Mouse (Mus musculus) midbrain, embryonic 12.5 days (tissue): ENCODE results near the gene Atp2a2. TPM values are rescaled to one million over a fixed set of nuclear protein-coding genes. Genes with fewer than 3 reads are reported as not detected.

Source experiments
- ATAC-seq: fragments of 200-750 bp; cut with Nextera tagmentation; 2 replicates; pipeline ENCODE4 v1.8.0; 2017; ENCODE audit warnings: low read depth, moderate TSS enrichment, moderate library complexity; ENCODE audit not compliant: low FRiP score
- H3K27ac ChIP-seq: fragments of 300-500 bp; sonication (generic); replicated peaks from 2 replicates; pipeline ENCODE4 v1.5.1; 2016; ENCODE audit warnings: mild to moderate bottlenecking
- H3K27me3 ChIP-seq: fragments of 300-500 bp; sonication (generic); 2 replicates; pipeline ENCODE4 v1.6.1; 2016; ENCODE audit warnings: mild to moderate bottlenecking
- H3K36me3 ChIP-seq: fragments of 300-500 bp; sonication (generic); 2 replicates; pipeline ENCODE4 v1.6.1; 2016
- H3K4me1 ChIP-seq: fragments of 300-500 bp; sonication (generic); 2 replicates; pipeline ENCODE4 v1.6.1; 2016
- H3K4me2 ChIP-seq: fragments of 300-500 bp; sonication (generic); replicated peaks from 2 replicates; pipeline ENCODE4 v1.6.1; 2016; ENCODE audit warnings: mild to moderate bottlenecking, moderate library complexity
- H3K4me3 ChIP-seq: fragments of 300-500 bp; sonication (generic); 2 replicates; pipeline ENCODE4 v1.5.1; 2016; ENCODE audit warnings: mild to moderate bottlenecking
- H3K9ac ChIP-seq: fragments of 300-500 bp; sonication (generic); replicated peaks from 2 replicates; pipeline ENCODE4 v1.6.1; 2016; ENCODE audit warnings: mild to moderate bottlenecking, moderate library complexity
- H3K9me3 ChIP-seq: fragments of 300-500 bp; sonication (generic); 2 replicates; pipeline ENCODE4 v1.6.1; 2016; ENCODE audit warnings: mild to moderate bottlenecking
- WGBS: fragments of 180-500 bp; shearing (Covaris S2); methylation state at CpG from one replicate; pipeline ENCODE4 v1.1.7; 2016; 5-methylcytosine and 5-hydroxymethylcytosine counted together
- polyA plus RNA-seq: library from polyadenylated mRNA; unstranded; fragments of >200 nt; fragmentation: Nextera tagmentation; extraction: Ambion mirVana; gene quantifications from 2 replicates; pipeline ENCODE4 v1.2.1, GENCODE M21; 2016

The Atp2a2 gene
- polyA plus RNA-seq, 1 experiment from 2014 or later, result 59.4 TPM

DNA sequence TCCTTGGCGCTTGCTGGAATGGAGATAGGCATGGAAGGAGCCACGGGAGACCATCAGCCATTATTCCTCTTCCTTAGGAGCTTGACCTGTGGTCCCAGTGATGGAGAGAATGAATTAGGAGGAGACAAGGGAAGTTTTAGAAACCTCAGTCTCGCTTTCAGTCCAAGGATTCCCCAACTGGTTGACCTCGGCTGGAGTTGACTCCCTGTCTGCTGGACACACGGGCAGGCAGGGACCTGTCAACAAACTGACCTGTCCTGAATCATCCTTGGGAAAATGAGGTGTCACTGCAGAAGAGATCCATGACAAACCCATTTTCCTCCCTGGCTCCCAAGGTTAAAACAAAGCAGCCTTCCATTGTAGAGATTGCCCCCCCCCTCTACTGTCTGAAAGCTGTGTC lies 14.9 kb upstream of the Atp2a2 start:
- no peak for ATAC-seq
- Histone ChIP-seq H3K9ac (no peak overlapping the region), H3K4me2 (no peak overlapping the region), H3K4me1 (peaks cover 15% of the 10 kb centered on the region), H3K36me3 (no peaks in the 10 kb centered on the region), H3K27ac (no peak overlapping the region), H3K4me3 (no peak overlapping the region), H3K27me3 (no peaks in the 10 kb centered on the region; the same call in 1 of the 2 replicates), H3K9me3 (no peaks in the 10 kb centered on the region)
- 82% methylated on average over 5 of the region's 5 CpGs for WGBS

DNA sequence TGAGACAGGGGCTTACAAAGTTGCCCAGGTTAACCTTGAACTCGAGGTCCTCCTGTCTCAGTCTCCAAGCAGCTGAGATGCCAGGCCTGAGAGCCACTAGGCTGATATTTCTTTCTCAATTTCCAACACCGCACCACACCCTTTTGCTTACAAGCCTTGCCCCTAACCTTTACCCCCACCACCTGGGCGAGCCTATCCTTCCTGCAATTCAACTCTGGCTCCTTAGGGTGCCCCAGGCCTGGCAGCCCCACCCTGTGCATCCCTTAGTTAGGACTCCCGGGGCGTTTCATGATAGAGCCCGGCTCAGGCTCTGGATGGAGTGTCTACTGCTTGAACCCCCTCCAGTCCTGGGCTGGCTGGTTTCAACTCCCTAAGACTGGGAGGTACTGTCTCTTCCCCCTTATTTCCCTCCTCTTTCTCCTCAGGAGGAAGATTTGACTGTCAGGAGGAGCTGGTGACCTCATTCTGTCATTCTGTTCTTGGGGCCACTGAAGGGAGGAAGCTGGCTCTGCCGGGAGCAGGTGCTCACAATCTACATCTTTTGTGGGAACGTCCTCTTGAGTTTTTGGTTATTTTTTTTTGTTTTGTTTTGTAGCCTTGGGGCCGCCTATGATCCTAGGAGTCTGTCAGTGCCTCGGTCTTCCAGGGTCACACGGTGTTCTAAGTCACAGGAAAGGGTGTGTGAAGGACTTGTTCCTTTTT lies 14.2 kb upstream of the Atp2a2 start:
- no peak overlapping the region for H3K4me3 ChIP-seq
- ATAC-seq, result no peak
- no peak overlapping the region for H3K9ac ChIP-seq
- no peaks in the 10 kb centered on the region for H3K36me3 ChIP-seq
- H3K27me3 ChIP-seq, result peaks cover 4% of the 10 kb centered on the region; the same call in 1 of the 2 replicates
- no peak overlapping the region for H3K4me2 ChIP-seq
- WGBS, result 76% methylated on average over 11 of the region's 11 CpGs
- peaks cover 17% of the 10 kb centered on the region for H3K4me1 ChIP-seq
- no peaks in the 10 kb centered on the region for H3K9me3 ChIP-seq
- H3K27ac ChIP-seq, result no peak overlapping the region

DNA sequence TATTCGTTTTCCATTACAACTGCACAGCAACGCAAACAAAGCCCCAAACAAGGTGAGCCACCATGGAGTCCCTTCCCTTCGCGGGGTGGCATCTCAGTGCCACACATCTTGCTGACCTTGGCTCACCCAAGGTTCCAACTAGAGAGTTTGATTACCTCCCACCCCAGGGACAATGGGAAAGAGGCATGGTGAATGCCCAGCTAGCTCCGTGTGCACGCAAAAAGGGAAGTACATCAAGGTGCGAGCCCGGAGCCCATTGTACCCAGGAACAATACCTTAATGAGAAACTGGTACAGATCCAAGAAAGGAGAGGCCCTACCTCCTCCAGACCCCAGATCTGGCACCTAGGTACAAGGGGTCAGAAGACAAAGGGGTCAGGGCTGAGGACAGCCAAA lies 12.1 kb upstream of the Atp2a2 start:
- Histone ChIP-seq H3K36me3 (no peaks in the 10 kb centered on the region), H3K4me3 (no peak overlapping the region), H3K9ac (no peak overlapping the region), H3K27me3 (0 out of 2 replicates have a peak, but pooled peaks cover 6% of the 10 kb centered on the region), H3K27ac (no peak overlapping the region), H3K9me3 (no peaks in the 10 kb centered on the region), H3K4me2 (peak overlapping the region; percentile 35), H3K4me1 (peaks cover 17% of the 10 kb centered on the region)
- 12% methylated on average over 8 of the region's 8 CpGs for WGBS
- no peak for ATAC-seq

DNA sequence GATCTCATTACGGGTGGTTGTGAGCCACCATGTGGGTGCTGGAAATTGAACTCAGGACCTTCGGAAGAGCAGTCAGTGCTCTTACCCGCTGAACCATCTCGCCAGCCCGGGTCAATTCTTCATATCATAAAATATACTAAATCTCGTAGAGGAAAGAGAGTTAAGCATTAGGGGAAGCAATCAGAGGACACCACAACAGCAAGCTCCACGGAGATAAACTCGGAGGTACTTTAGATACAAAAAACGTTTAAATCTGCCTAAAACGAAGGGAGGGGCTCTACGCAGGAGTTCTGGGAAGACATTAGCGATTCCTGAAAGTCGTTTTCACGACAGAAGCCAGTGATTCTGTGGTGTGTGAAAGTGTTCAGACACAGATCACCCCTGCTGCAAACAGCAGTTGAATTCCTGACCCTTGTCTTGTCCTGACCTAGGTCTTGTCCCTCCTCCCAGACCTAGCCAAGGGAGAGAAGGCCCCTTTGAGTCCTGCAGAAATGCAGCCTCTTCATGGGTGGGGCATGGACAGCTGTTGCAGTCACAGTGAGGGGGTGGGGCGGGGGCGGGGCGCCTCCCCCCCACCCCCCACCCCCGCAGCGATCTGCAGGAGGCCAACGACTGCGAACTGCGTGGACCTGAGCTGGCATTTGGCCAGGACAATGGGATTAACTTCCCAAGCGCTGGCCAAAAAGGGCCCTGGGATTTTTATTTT lies 11.5 kb upstream of the Atp2a2 start:
- 40% methylated on average over 23 of the region's 23 CpGs for WGBS

DNA sequence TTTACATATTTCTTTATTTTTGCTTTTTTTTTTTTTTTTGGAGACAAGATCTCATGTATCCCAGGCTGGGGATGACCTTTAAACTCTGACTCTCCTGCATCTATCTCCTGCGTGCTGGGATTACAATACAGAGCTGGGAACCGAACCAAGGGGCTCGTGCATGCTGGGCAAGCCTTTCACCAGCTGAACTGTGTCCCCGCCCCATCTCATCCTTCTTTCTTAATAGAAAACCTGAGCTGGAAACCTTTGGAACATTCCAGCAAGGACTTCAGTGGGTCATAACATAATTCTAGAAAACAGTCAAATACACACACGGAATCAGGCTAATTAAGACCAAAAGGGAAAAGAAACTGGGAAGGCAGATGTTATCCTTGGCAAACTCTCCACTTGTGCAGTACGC lies 10.0 kb upstream of the Atp2a2 start:
- 68% methylated on average over 6 of the region's 6 CpGs for WGBS
- no peaks in the 10 kb centered on the region for H3K9me3 ChIP-seq

More for the DNA sequence above, 11.5 kb upstream of the Atp2a2 start:
- Histone ChIP-seq H3K27me3 (0 out of 2 replicates have a peak, but pooled peaks cover 6% of the 10 kb centered on the region), H3K4me3 (no peak overlapping the region), H3K9ac (no peak overlapping the region), H3K9me3 (no peaks in the 10 kb centered on the region), H3K4me2 (peak overlapping the region; percentile 35), H3K4me1 (peaks cover 17% of the 10 kb centered on the region), H3K36me3 (no peaks in the 10 kb centered on the region), H3K27ac (no peak overlapping the region)
- no peak for ATAC-seq

DNA sequence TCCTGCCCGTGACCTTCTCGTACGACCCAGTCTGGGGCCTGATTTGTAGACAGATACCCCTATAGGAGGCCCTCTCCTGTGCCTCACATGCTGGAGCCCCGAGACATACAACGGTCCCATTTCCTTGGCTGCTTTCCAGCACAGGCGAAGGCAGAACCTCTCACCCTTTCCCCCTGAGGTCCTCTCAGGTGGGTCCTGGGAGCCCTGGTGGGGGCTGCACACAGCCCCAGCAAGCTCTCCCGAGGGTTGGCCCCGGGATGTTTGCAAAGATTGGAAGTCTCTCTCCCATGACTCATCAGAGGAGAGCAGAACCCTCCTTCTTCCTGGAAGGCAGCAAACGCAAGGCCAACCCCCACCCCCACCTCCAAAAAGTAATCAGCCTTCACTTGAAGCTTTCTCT lies 9.4 kb upstream of the Atp2a2 start:
- H3K9ac ChIP-seq, result no peak overlapping the region
- no peak overlapping the region for H3K4me3 ChIP-seq
- no peaks in the 10 kb centered on the region for H3K9me3 ChIP-seq
- no peak for ATAC-seq
- 81% methylated on average over 9 of the region's 9 CpGs for WGBS
- H3K36me3 ChIP-seq, result no peaks in the 10 kb centered on the region
- H3K27ac ChIP-seq, result no peak overlapping the region
- H3K27me3 ChIP-seq, result 0 out of 2 replicates have a peak, but pooled peaks cover 6% of the 10 kb centered on the region
- H3K4me2 ChIP-seq, result no peak overlapping the region
- H3K4me1 ChIP-seq, result peaks cover 13% of the 10 kb centered on the region

More for the DNA sequence above, 10.0 kb upstream of the Atp2a2 start:
- Histone ChIP-seq H3K27ac (no peak overlapping the region), H3K36me3 (no peaks in the 10 kb centered on the region), H3K9ac (no peak overlapping the region), H3K4me1 (peaks cover 13% of the 10 kb centered on the region), H3K27me3 (0 out of 2 replicates have a peak, but pooled peaks cover 6% of the 10 kb centered on the region), H3K4me3 (no peak overlapping the region), H3K4me2 (no peak overlapping the region)
- ATAC-seq, result no peak

DNA sequence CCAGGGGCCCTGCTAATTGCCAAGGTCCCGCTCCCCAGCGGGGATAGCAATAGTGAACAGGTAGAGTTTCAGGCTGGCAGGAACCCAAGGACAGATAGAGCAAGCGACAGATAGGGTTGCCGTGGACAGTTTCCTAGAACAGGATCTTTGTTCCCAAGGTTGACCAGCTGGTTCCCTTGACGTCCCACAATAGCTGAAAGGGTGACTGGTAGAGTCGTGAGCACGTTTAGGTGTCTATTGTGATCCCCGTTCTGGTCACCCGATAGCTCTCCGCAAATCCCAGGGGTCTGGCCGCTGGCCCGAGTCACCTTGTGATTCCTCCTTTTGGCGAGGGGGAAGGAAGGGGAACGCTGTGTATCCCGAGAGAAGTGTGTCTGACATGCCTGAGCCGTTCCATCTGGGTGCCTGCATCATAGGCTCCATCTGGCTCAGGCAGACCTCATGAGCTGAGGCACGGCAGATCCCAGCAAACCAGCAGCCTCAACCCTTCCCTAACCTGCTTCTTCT lies 8.7 kb upstream of the Atp2a2 start:
- no peaks in the 10 kb centered on the region for H3K9me3 ChIP-seq
- H3K4me1 ChIP-seq, result peaks cover 13% of the 10 kb centered on the region
- H3K27me3 ChIP-seq, result 0 out of 2 replicates have a peak, but pooled peaks cover 6% of the 10 kb centered on the region
- no peak overlapping the region for H3K27ac ChIP-seq
- ATAC-seq, result no peak
- 70% methylated on average over 17 of the region's 17 CpGs for WGBS
- no peaks in the 10 kb centered on the region for H3K36me3 ChIP-seq
- H3K9ac ChIP-seq, result no peak overlapping the region
- H3K4me2 ChIP-seq, result no peak overlapping the region
- H3K4me3 ChIP-seq, result no peak overlapping the region

DNA sequence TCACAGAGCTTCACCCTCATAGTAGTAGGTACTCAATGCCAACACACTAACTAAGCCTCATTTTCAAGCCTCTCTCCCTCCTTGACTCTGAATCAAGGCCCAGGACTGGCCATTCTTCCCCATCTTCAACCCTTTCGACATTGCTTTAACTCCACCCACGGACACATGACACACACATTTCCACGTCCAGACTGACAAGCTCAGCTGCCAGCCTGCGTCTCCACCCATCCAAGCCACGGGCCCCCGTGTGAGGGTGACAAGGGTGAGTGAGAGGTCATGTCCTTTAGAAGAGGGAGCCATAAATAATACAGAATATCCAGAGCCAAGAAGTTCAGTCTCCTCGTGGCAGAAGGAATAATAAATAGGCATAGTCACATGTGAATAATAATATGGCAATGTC lies 7.6 kb upstream of the Atp2a2 start:
- Histone ChIP-seq H3K4me1 (peaks cover 13% of the 10 kb centered on the region), H3K36me3 (no peaks in the 10 kb centered on the region), H3K4me3 (no peak overlapping the region), H3K9me3 (no peaks in the 10 kb centered on the region), H3K27ac (no peak overlapping the region), H3K4me2 (no peak overlapping the region), H3K27me3 (0 out of 2 replicates have a peak, but pooled peaks cover 6% of the 10 kb centered on the region), H3K9ac (no peak overlapping the region)
- 77% methylated on average over 7 of the region's 7 CpGs for WGBS
- no peak for ATAC-seq

DNA sequence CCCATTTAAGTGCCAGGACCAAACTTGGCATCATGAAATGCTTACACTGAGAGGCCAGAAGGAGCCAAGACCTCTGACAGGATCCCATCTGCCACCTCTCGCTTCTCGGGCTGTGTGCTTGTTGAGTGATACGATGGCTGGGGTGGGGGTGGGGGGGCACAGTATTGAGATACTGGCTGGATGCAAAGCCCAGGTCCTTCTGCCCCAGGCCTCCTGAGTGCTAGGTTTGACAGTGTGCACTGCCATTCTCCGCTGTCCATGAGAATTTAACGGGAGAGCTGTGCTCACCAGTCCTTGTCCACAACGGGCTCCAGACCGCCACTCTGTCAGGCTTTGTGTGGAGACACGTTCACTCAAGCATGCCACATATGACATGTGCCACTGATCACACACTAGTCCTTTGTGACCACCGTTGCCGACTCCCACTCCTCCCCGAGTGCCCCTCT lies 6.9 kb upstream of the Atp2a2 start:
- ATAC-seq, result no peak
- Histone ChIP-seq H3K9me3 (no peaks in the 10 kb centered on the region), H3K9ac (no peak overlapping the region), H3K27me3 (0 out of 2 replicates have a peak, but pooled peaks cover 6% of the 10 kb centered on the region), H3K36me3 (no peaks in the 10 kb centered on the region), H3K27ac (no peak overlapping the region), H3K4me1 (peaks cover 7% of the 10 kb centered on the region), H3K4me3 (no peak overlapping the region), H3K4me2 (no peak overlapping the region)
- WGBS, result 87% methylated on average over 11 of the region's 11 CpGs

DNA sequence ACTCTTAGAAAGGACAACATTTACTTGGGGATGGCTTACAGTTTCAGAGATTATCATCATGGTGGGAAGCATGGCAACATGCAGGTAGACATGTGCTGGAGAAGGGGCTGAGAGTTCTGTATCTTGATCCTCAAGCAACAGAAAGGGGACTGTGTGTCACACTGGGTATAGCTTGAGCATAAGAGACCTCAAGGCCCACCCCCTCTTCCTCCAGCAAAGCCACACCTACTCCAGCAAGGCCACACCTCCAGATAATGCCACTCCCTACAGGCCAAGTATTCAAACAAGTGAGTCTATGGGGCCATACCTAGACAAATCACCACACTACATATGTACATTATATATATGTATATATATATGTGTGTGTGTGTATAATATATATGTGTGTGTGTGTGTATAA lies 5.4 kb upstream of the Atp2a2 start:
- Histone ChIP-seq H3K27me3 (0 out of 2 replicates have a peak, but pooled peaks cover 6% of the 10 kb centered on the region), H3K27ac (no peak overlapping the region), H3K9me3 (no peaks in the 10 kb centered on the region), H3K4me2 (no peak overlapping the region), H3K36me3 (no peaks in the 10 kb centered on the region), H3K4me3 (no peak overlapping the region), H3K4me1 (peaks cover 13% of the 10 kb centered on the region), H3K9ac (no peak overlapping the region)
- no peak for ATAC-seq

DNA sequence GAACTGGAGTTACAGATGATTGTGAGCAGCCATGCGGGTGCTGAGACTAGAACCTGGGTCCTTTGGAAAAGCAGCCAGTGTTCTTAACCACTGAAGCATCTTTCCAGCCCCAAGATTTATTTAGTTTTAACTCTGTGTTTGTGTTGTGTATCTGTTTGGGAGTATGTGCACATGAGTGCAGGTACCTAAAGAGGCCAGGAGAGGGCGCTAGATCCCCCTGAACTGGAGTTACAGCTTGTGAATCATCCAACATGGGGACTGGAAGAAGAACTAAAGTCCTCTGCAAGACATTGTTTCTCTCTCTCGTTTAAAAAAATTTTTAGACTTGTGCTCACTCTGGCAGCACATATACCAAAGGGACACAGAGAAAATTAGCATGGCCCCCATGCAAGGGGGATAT lies 4.4 kb upstream of the Atp2a2 start:
- Histone ChIP-seq H3K4me3 (no peak overlapping the region), H3K36me3 (no peaks in the 10 kb centered on the region), H3K9ac (no peak overlapping the region), H3K9me3 (no peaks in the 10 kb centered on the region), H3K4me1 (peaks cover 13% of the 10 kb centered on the region), H3K27me3 (0 out of 2 replicates have a peak, but pooled peaks cover 5% of the 10 kb centered on the region), H3K27ac (no peak overlapping the region), H3K4me2 (no peak overlapping the region)
- 86% methylated on average over 3 of the region's 3 CpGs for WGBS
- ATAC-seq, result no peak

DNA sequence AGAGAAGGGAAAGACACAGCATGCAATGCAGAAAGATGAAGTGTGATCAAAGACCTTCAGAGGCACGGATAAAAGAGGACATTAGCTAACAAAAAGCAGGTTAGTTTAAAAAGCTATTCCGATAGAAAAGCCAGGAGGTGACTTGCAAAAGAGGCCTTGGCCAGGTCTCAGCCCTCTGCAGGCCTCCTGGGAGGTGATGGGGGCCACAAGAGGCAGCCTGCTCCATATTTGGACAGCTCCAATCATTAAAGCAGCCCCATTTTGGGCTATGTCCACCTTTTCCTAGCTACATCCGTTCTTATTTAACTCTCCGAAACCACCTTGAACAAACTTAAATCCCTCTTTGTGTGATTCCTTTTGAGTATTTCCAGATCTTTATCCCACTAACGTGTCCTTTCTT lies 3.5 kb upstream of the Atp2a2 start:
- Histone ChIP-seq H3K27ac (no peak overlapping the region), H3K27me3 (no peaks in the 10 kb centered on the region), H3K4me1 (peaks cover 11% of the 10 kb centered on the region), H3K36me3 (no peaks in the 10 kb centered on the region), H3K4me2 (no peak overlapping the region), H3K9ac (no peak overlapping the region), H3K9me3 (no peaks in the 10 kb centered on the region), H3K4me3 (no peak overlapping the region)
- no peak for ATAC-seq
- 82% methylated on average over 5 of the region's 5 CpGs for WGBS
